Mouse (Mus musculus): ENCODE results near the gene Tuba1a. TPM values are rescaled to one million over a fixed set of nuclear protein-coding genes. Genes with fewer than 3 reads are reported as not detected.

Gene Tuba1a
- 8,897 and 9,833 TPM in 2 replicates for polyA plus RNA-seq (2014; fragmentation: Nextera tagmentation; extraction: Ambion mirVana)

GRCm38 (mm10) chr15:98953401-98954356 lies at the start of gene Tuba1a, which contains the start of gene Gm49450:
TSS of gene Tuba1a (minus strand) at chr15:98953703.
TSS of gene Gm49450 (minus strand) at chr15:98953551.
- Histone ChIP-seq H3K4me3 (ENCODE audit: low read depth, low read length) (peak within 1 kb of the TSS; percentile 72), H3K27ac (ENCODE audit: low read depth, low read length) (peak within 1 kb of the TSS; percentile 98), H3K4me1 (replicated peaks; ENCODE audit: control insufficient read depth, insufficient read depth, low read length) (no peaks in the 10 kb centered on the region; the same call in 1 of the 2 replicates), H3K27me3 (ENCODE audit: control insufficient read depth, insufficient read depth, low read length) (no peaks in the 10 kb centered on the region), H3K9me3 (ENCODE audit: control insufficient read depth, low read length) (no peaks in the 10 kb centered on the region), H3K4me2 (replicated peaks; ENCODE audit: low read depth, low read length) (peak within 1 kb of the TSS; percentile 73), H3K36me3 (ENCODE audit: control insufficient read depth, insufficient read depth, low read length) (no peaks in the 10 kb centered on the region), H3K9ac (ENCODE audit: low read depth, low read length) (peak within 1 kb of the TSS; percentile 97)
- DNase-seq (ENCODE audit: low spot score) = peak; percentile 98
- ATAC-seq (ENCODE audit: low FRiP score) = peak; percentile 97
- 3% methylated on average over 28 of the region's 28 CpGs for WGBS

GRCm38 (mm10) chr15:99001451-99001931 lies 48.0 kb upstream of the Tuba1a start:
- H3K36me3 ChIP-seq (ENCODE audit: control insufficient read depth, insufficient read depth, low read length) = no peaks in the 10 kb centered on the region
- H3K27me3 ChIP-seq (ENCODE audit: control insufficient read depth, insufficient read depth, low read length) = no peaks in the 10 kb centered on the region
- peak; percentile 39; the same call in 1 of the 2 replicates for ATAC-seq (ENCODE audit: low FRiP score)
- peaks cover 3% of the 10 kb centered on the region; the same call in 1 of the 2 replicates for H3K4me1 ChIP-seq (replicated peaks; ENCODE audit: control insufficient read depth, insufficient read depth, low read length)
- H3K9me3 ChIP-seq (ENCODE audit: control insufficient read depth, low read length) = no peaks in the 10 kb centered on the region
- H3K4me3 ChIP-seq (ENCODE audit: low read depth, low read length) = no peak overlapping the region
- DNase-seq (ENCODE audit: low spot score) = no peak
- 18% methylated on average over 17 of the region's 17 CpGs for WGBS
- no peak overlapping the region for H3K4me2 ChIP-seq (replicated peaks; ENCODE audit: low read depth, low read length)
- no peak overlapping the region for H3K27ac ChIP-seq (ENCODE audit: low read depth, low read length)
- H3K9ac ChIP-seq (ENCODE audit: low read depth, low read length) = peak overlapping the region; percentile 28; the same call in 1 of the 2 replicates

- peaks cover 3% of the 10 kb centered on the region; the same call in 1 of the 2 replicates for H3K4me1 ChIP-seq (replicated peaks; ENCODE audit: control insufficient read depth, insufficient read depth, low read length)
- H3K9me3 ChIP-seq (ENCODE audit: control insufficient read depth, low read length) = no peaks in the 10 kb centered on the region
- H3K4me3 ChIP-seq (ENCODE audit: low read depth, low read length) = no peak overlapping the region
- no peak overlapping the region for H3K9ac ChIP-seq (ENCODE audit: low read depth, low read length)
- peak; percentile 81 for DNase-seq (ENCODE audit: low spot score)
- H3K27ac ChIP-seq (ENCODE audit: low read depth, low read length) = no peak overlapping the region
- H3K4me2 ChIP-seq (replicated peaks; ENCODE audit: low read depth, low read length) = no peak overlapping the region
- WGBS = 48% methylated on average over 14 of the region's 14 CpGs
- ATAC-seq (ENCODE audit: low FRiP score) = no peak; the same call in 1 of the 2 replicates
- no peaks in the 10 kb centered on the region for H3K36me3 ChIP-seq (ENCODE audit: control insufficient read depth, insufficient read depth, low read length)
- no peaks in the 10 kb centered on the region for H3K27me3 ChIP-seq (ENCODE audit: control insufficient read depth, insufficient read depth, low read length)
These were observed 47.2 kb upstream of the Tuba1a start for GRCm38 (mm10) chr15:99000535-99001283.

GRCm38 (mm10) chr15:98998775-98999157 lies 45.3 kb upstream of the Tuba1a start:
- ATAC-seq (ENCODE audit: low FRiP score) = no peak
- Histone ChIP-seq H3K4me2 (replicated peaks; ENCODE audit: low read depth, low read length) (no peak overlapping the region), H3K4me3 (ENCODE audit: low read depth, low read length) (no peak overlapping the region), H3K27me3 (ENCODE audit: control insufficient read depth, insufficient read depth, low read length) (no peaks in the 10 kb centered on the region), H3K4me1 (replicated peaks; ENCODE audit: control insufficient read depth, insufficient read depth, low read length) (peaks cover 3% of the 10 kb centered on the region; the same call in 1 of the 2 replicates), H3K9ac (ENCODE audit: low read depth, low read length) (no peak overlapping the region), H3K9me3 (ENCODE audit: control insufficient read depth, low read length) (no peaks in the 10 kb centered on the region), H3K27ac (ENCODE audit: low read depth, low read length) (no peak overlapping the region), H3K36me3 (ENCODE audit: control insufficient read depth, insufficient read depth, low read length) (no peaks in the 10 kb centered on the region)
- 46% methylated on average over 6 of the region's 6 CpGs for WGBS
- DNase-seq (ENCODE audit: low spot score) = no peak

GRCm38 (mm10) chr15:98997938-98998774 lies 44.7 kb upstream of the Tuba1a start:
- Histone ChIP-seq H3K4me3 (ENCODE audit: low read depth, low read length) (no peak overlapping the region), H3K4me2 (replicated peaks; ENCODE audit: low read depth, low read length) (no peak overlapping the region)

GRCm38 (mm10) chr15:98996840-98997239 lies 43.3 kb upstream of the Tuba1a start:
- Histone ChIP-seq H3K4me1 (replicated peaks; ENCODE audit: control insufficient read depth, insufficient read depth, low read length) (peaks cover 11% of the 10 kb centered on the region), H3K27me3 (ENCODE audit: control insufficient read depth, insufficient read depth, low read length) (no peaks in the 10 kb centered on the region), H3K9ac (ENCODE audit: low read depth, low read length) (no peak overlapping the region), H3K9me3 (ENCODE audit: control insufficient read depth, low read length) (no peaks in the 10 kb centered on the region), H3K4me2 (replicated peaks; ENCODE audit: low read depth, low read length) (no peak overlapping the region), H3K4me3 (ENCODE audit: low read depth, low read length) (no peak overlapping the region), H3K36me3 (ENCODE audit: control insufficient read depth, insufficient read depth, low read length) (no peaks in the 10 kb centered on the region), H3K27ac (ENCODE audit: low read depth, low read length) (peak overlapping the region; percentile 31; the same call in 1 of the 2 replicates)
- ATAC-seq (ENCODE audit: low FRiP score) (no peak), DNase-seq (ENCODE audit: low spot score) (no peak)
- WGBS = 86% methylated on average over 7 of the region's 7 CpGs

More at GRCm38 (mm10) chr15:98997938-98998774, 44.7 kb upstream of the Tuba1a start:
- H3K27ac ChIP-seq (ENCODE audit: low read depth, low read length) = no peak overlapping the region
- H3K36me3 ChIP-seq (ENCODE audit: control insufficient read depth, insufficient read depth, low read length) = no peaks in the 10 kb centered on the region
- ATAC-seq (ENCODE audit: low FRiP score) (no peak), DNase-seq (ENCODE audit: low spot score) (no peak)
- H3K9me3 ChIP-seq (ENCODE audit: control insufficient read depth, low read length) = no peaks in the 10 kb centered on the region
- H3K4me1 ChIP-seq (replicated peaks; ENCODE audit: control insufficient read depth, insufficient read depth, low read length) = peaks cover 5% of the 10 kb centered on the region
- H3K27me3 ChIP-seq (ENCODE audit: control insufficient read depth, insufficient read depth, low read length) = no peaks in the 10 kb centered on the region
- WGBS = 50% methylated on average over 13 of the region's 13 CpGs
- H3K9ac ChIP-seq (ENCODE audit: low read depth, low read length) = no peak overlapping the region

- no peak overlapping the region for H3K4me2 ChIP-seq (replicated peaks; ENCODE audit: low read depth, low read length)
- no peak overlapping the region for H3K27ac ChIP-seq (ENCODE audit: low read depth, low read length)
- H3K4me3 ChIP-seq (ENCODE audit: low read depth, low read length) = no peak overlapping the region
- DNase-seq (ENCODE audit: low spot score) = no peak
- H3K36me3 ChIP-seq (ENCODE audit: control insufficient read depth, insufficient read depth, low read length) = no peaks in the 10 kb centered on the region
- H3K9ac ChIP-seq (ENCODE audit: low read depth, low read length) = no peak overlapping the region
- H3K27me3 ChIP-seq (ENCODE audit: control insufficient read depth, insufficient read depth, low read length) = no peaks in the 10 kb centered on the region
- H3K4me1 ChIP-seq (replicated peaks; ENCODE audit: control insufficient read depth, insufficient read depth, low read length) = peaks cover 27% of the 10 kb centered on the region
- ATAC-seq (ENCODE audit: low FRiP score) = no peak
- no peaks in the 10 kb centered on the region for H3K9me3 ChIP-seq (ENCODE audit: control insufficient read depth, low read length)
- WGBS = 90% methylated on average over 9 of the region's 9 CpGs
These were observed 41.5 kb upstream of the Tuba1a start for GRCm38 (mm10) chr15:98994957-98995520.
